Mouse (Mus musculus): ENCODE measurements at regions not wholly inside any gene's neighbourhood (a gene's known extent, or its start where the extent isn't known, plus 50 kb on each side); places are given as distances from the start of the nearest gene placed in this dataset.

- no peak for TF ChIP-seq POLR2A (IDR thresholded peaks at IDR 0.05; ENCODE audit: borderline replicate concordance, extremely low read depth, insufficient read depth, insufficient read length, poor library complexity, severe bottlenecking)
- no peak for TF ChIP-seq CTCF (IDR thresholded peaks at IDR 0.05; ENCODE audit: borderline replicate concordance, extremely low read depth, insufficient read depth, insufficient read length)
Measured at GRCm38 (mm10) chr1:177322307-177322685, 64.3 kb upstream of the Akt3 start.

All from brain, embryonic 14.5 days (tissue).